Mouse (Mus musculus): ENCODE measurements around the gene Atp6v1g3. TPM values are rescaled to one million over a fixed set of nuclear protein-coding genes. Genes with fewer than 3 reads are reported as not detected.

Gene Atp6v1g3
- total RNA-seq, 2 experiments from 2014 or later: not detected

DNA sequence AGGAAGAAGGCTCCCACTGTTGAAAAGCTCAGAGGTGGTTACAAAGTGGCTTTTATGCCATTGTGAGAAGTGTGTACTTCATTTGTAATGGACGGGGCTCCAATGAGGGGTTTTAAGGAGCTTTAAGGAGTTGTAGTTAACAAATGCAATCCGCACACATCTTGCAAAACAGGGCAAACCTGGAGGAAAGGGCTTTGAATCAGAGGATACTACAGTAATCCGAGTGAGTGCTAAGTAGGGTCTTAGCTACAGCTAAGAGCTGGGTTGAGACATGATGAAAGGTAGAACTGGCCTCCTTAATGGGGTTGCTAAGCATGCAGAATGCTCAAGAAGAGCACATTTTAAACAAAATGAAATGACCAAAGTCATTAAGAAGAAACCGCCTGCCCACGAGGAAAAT lies 20.9 kb downstream of the Atp6v1g3 start:
- Histone ChIP-seq H3K27ac (no peak overlapping the region), H3K4me3 (no peak overlapping the region)
- no peak for DNase-seq (ENCODE audit: extremely low spot score in 1 of 2, low spot score in 2 of 2)
- intact Hi-C loops (cut with DNase I): no loop called here
- no peak for TF ChIP-seq CTCF (IDR thresholded peaks at IDR 0.05)

DNA sequence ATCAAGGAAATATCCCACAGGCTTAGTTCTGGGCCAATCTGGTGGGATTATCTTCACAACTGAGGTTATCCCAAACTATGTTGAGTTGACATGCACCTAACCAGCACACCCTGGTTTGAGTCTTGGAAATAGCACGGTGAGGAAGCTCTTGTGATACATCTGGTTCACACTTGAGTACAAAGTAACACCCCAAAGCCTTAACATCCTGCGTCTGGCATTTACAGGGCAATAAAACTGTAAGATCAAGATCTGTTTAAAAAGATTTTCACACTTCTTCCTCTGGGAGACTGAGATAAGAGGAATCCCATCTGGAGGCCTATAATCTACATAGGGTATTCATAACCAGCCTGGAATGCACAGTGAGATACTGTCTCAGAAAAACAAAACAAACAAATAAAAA lies 24.6 kb downstream of the Atp6v1g3 start:
- intact Hi-C loops (cut with DNase I): no loop called here
- Histone ChIP-seq H3K27ac (no peak overlapping the region), H3K4me3 (no peak overlapping the region)
- no peak for DNase-seq (ENCODE audit: extremely low spot score in 1 of 2, low spot score in 2 of 2)
- no peak for TF ChIP-seq CTCF (IDR thresholded peaks at IDR 0.05)

DNA sequence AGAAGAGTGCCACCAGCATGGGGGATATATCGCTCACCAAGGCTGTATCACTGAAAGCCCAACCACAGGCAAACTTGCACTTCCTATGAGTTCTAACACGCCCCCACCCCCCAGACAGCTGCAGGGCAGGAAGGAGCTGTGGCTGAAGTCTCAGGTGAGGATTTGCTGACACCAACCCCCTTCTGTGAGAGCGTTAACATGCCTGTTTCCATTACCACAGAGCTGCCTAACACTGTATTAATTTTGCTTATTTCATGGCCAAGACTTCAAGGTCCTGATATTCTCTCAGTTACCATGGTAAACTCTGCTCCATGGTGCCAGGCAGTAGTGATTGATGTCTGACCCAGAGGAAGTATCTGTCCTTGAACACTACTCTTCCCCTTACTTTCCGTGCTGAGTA lies 26.0 kb downstream of the Atp6v1g3 start:
- TF ChIP-seq CTCF (IDR thresholded peaks at IDR 0.05): no peak
- intact Hi-C loops (cut with DNase I): no loop called here
- Histone ChIP-seq H3K4me3 (no peak overlapping the region), H3K27ac (no peak overlapping the region)
- no peak for DNase-seq (ENCODE audit: extremely low spot score in 1 of 2, low spot score in 2 of 2)

DNA sequence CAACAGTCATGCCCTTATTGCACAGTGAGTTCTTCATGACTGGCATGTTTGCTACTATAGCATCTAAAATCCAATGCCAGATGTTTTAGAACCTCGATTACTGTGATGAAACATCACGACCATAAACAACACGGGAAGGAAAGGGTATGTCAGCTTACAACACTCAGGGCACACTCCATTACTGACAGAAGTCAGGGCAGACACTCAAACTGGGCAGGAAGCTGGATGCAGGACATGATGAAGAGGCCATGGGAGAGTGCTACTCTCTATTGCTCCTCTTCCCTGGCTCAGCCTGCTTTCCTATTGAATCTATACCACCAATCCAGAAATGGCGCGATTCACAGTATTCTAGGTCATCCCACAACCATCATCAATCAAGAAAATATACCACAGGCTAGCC lies 28.4 kb downstream of the Atp6v1g3 start:
- no peak overlapping the region for H3K27ac ChIP-seq
- intact Hi-C loops (cut with DNase I): no loop called here
- no peak for DNase-seq (ENCODE audit: extremely low spot score in 1 of 2, low spot score in 2 of 2)
- H3K4me3 ChIP-seq: no peak overlapping the region
- TF ChIP-seq CTCF (IDR thresholded peaks at IDR 0.05): no peak

DNA sequence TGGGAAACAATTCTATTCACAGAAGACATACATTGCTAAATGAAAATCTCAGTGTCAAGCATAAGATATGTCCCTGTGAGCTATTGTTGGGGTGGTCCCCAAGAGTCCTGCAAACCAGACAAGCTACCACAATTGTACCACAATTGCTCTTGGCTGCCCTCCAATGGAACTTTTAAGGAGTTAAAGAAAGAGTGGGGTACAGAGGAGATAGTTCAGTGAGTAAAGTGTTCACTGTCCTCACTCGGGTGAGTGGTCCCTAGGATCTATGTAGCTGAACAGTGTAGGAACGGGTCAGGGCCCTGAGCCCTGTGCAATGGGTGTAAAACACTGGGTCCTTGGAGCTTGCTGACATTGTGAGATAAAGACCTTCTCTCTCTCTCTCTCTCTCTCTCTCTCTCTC lies 29.2 kb downstream of the Atp6v1g3 start:
- no peak for DNase-seq (ENCODE audit: extremely low spot score in 1 of 2, low spot score in 2 of 2)
- Histone ChIP-seq H3K27ac (no peak overlapping the region), H3K4me3 (no peak overlapping the region)
- TF ChIP-seq CTCF (IDR thresholded peaks at IDR 0.05): no peak
- intact Hi-C loops (cut with DNase I): no loop called here

DNA sequence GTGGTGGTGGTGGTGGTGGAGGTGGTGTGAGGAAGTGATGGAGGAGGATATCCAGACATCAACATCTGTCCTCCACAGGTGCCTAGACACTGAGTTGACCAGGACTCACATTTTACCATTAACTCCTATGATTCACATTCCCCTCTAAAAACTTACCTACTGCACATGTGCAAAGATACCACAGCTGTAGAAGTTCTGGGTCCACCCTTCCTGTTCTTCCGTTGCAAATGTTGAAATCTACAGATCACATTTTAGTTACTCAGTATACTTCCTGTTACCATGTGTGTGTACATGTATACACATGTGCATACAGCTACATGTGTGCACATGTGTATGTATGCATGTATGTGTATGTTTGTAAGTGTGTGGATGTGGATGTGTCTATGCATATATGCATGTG lies 29.8 kb downstream of the Atp6v1g3 start:
- intact Hi-C loops (cut with DNase I): no loop called here
- no peak for TF ChIP-seq CTCF (IDR thresholded peaks at IDR 0.05)
- H3K4me3 ChIP-seq: no peak overlapping the region
- DNase-seq (ENCODE audit: extremely low spot score in 1 of 2, low spot score in 2 of 2): no peak
- no peak overlapping the region for H3K27ac ChIP-seq

DNA sequence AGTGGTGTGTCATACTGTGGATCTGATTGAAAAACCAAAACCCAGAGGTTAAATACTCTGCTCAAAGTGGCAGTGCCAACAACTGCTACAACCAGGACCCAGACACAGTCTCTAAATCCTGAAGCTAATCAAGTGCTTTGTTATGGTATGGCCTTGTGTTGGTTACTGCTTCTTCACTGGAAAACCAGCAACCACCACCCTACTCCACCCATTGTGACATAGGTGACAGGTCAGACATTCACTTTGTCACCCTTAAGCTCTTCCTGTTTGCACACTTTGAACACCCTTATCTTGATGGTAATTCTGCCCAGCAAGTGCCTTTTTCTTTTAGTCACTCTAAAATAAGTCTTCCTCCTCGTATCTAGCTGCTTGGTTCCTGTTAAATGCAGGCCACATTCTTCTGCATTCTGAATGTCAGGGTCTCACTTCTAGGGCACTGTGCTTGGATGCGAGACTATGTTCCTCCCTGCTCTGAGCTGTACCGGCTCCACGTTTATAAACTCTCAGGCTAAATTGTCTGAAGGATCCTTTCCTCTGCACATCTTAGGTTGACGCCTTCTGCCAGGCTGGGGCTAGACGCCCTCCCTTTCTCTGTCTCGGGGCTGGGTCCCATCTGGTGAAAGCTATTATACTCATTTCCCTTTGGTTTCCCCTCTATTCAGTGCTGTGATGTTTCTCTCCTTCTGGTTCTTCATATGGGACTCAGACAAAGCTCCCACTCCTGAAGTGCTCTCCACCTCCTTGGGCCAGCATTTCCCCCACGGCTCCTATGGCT lies 30.8 kb downstream of the Atp6v1g3 start:
- no peak overlapping the region for H3K27ac ChIP-seq
- intact Hi-C loops (cut with DNase I): no loop called here
- no peak for DNase-seq (ENCODE audit: extremely low spot score in 1 of 2, low spot score in 2 of 2)
- TF ChIP-seq CTCF (IDR thresholded peaks at IDR 0.05): no peak
- H3K4me3 ChIP-seq: no peak overlapping the region

DNA sequence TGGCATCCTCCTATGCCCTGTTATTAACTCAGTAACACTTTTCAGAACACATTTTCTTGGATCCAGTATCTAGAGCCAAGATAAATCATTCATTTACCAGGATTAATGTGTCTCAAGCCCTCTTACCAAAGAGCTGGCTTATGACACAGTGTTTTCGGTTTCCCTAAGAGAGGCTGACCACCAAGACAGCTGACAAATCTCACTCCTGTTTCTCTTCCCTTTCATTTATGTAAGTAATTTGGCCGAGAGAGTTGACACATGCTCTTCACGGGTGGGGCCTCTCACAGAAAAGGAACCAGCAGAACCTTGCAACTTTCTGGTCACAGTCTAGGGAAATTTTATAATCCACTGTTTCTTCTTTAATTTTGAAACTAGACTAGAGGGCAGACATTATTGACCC lies 49.1 kb downstream of the Atp6v1g3 start:
- intact Hi-C loops (cut with DNase I): loop anchor here (10.0 kb wide), 2 partner anchors 762 to 942 kb away; no protein-coding TSS in a partner anchor
- no peak for TF ChIP-seq CTCF (IDR thresholded peaks at IDR 0.05)
- Histone ChIP-seq H3K27ac (no peak overlapping the region), H3K4me3 (no peak overlapping the region)
- no peak for DNase-seq (ENCODE audit: extremely low spot score in 1 of 2, low spot score in 2 of 2)

DNA sequence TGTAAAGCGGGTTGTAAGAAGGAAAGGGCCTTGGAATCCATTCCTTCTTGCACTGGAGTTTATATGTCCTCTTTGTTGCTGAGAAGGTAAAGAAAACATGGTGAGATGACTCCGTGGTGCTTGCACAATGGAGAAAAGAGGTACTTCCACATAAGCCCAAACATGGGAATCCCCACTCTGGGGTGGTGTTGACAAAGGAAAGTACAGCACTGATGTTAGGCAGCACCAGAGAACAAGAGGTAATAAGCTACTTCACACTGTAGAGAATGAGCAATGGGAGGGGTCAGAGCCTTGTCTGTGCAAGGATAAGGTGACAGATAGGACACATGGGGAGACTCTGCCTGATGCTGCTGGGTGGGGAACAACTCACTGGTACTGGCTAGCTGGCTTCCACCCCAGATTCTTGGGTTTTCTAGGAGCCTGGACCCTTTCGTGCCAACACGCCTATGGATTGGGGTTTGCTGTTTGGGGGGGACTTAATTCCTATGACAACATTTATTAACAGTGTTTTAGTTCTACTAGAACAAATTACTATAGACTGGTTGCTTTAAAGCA lies 49.6 kb downstream of the Atp6v1g3 start:
- intact Hi-C loops (cut with DNase I): loop anchor here (10.0 kb wide), 2 partner anchors 762 to 942 kb away; no protein-coding TSS in a partner anchor
- Histone ChIP-seq H3K27ac (no peak overlapping the region), H3K4me3 (no peak overlapping the region)
- DNase-seq (ENCODE audit: extremely low spot score in 1 of 2, low spot score in 2 of 2): no peak
- no peak for TF ChIP-seq CTCF (IDR thresholded peaks at IDR 0.05)

DNA sequence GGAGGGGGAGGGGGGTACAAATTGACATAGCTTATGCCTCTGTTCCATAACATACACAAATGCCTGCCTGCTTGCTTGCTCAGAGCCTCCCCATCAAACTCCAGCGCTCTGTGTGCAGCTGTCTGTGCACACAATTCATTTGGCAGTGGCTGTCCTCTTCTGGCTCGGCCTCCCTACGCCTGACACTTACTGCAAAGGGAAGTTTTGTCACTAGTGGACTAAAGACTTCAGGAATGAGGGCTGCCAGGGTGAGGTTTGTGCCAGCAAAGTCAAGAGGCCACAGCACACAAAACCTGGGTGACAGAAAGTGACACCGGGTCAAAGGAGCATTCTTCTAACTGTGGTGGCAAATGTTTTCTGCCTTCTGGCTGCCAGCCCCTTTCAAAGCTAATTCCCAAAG lies 52.6 kb downstream of the Atp6v1g3 start:
- intact Hi-C loops (cut with DNase I): loop anchor here (5.0 to 10.0 kb wide), 7 partner anchors 194 to 1016 kb away; partner anchors contain the start of gene Nek7

DNA sequence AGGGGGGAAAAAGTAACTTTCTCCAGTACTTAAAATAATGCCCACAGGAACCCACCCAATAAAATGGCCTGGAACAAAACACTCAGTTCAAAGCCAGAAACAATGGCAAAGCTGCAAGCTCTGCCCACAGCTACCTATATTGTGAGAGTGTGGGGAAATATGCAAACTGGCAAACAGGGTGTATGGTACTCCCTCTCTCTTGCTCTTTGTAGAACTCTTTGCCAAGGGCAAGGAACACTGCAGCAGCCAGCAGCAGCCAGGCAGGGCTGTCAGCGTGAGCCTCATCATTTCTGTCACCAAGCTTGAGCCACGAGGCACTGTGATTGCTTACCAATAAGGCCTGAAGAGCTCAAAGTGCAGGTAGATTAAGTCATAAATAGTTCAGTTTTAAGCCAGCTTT lies 53.0 kb downstream of the Atp6v1g3 start:
- Histone ChIP-seq H3K4me3 (no peak overlapping the region), H3K27ac (no peak overlapping the region)
- intact Hi-C loops (cut with DNase I): loop anchor here (5.0 to 10.0 kb wide), 7 partner anchors 194 to 1016 kb away; partner anchors contain the start of gene Nek7
- no peak for TF ChIP-seq CTCF (IDR thresholded peaks at IDR 0.05)
- no peak for DNase-seq (ENCODE audit: extremely low spot score in 1 of 2, low spot score in 2 of 2)

More for the DNA sequence above, 52.6 kb downstream of the Atp6v1g3 start:
- no peak for DNase-seq (ENCODE audit: extremely low spot score in 1 of 2, low spot score in 2 of 2)
- no peak overlapping the region for H3K4me3 ChIP-seq
- no peak for TF ChIP-seq CTCF (IDR thresholded peaks at IDR 0.05)
- H3K27ac ChIP-seq: no peak overlapping the region

DNA sequence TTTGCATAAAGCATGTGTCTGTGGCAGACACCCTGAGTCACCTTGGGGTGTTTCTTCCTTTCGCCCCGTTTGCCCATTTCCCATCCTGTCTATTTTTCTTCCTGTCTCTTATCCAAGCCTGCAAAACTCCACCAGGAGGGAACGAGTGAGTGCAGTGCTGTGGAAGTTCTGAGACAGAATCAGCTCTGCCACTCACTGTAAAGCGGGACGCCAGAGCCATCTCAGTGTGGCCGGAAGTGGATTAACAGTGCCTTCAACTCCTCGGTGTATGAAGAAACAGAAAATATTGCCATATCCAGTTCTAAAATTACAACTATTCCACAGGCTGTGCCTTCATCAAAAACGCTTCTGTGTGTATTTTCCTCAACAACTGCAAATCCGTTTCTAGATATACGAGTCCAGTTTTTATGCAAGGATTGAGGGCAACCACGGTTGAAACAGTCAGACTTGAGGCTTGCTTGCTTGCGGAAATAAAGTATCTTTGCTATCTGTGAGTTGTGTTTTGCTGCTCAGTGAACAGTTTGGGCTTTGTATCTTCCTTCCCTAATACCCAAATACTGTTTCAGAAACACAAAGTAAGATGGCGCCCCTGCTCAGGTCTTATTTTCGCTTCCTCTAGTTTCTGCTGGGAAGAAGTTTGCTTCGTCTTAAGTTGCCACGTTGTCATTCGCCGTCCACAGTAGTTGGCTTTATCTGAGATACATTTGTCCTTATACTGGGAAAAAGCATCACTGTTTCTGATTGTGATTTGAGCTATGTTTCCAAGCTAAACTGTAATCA lies 54.1 kb downstream of the Atp6v1g3 start:
- no peak overlapping the region for H3K27ac ChIP-seq
- DNase-seq (ENCODE audit: extremely low spot score in 1 of 2, low spot score in 2 of 2): no peak
- intact Hi-C loops (cut with DNase I): loop anchor here (1.0 to 10.0 kb wide), 9 partner anchors 195 to 1015 kb away; partner anchors contain the start of gene Nek7
- H3K4me3 ChIP-seq: no peak overlapping the region
- TF ChIP-seq CTCF (IDR thresholded peaks at IDR 0.05): no peak

Measured in left cerebral cortex, adult 2 months (tissue).